Mouse (Mus musculus) spleen, adult 2 months (tissue): Measurements from ENCODE around the gene Spata4. TPM values are rescaled to one million over a fixed set of nuclear protein-coding genes. Genes with fewer than 3 reads are reported as not detected.

Experiments used
- DNase-seq, 2 experiments: peaks; one replicate each; pipeline versions ENCODE4 v3.0.0 to v3.0.0-alpha.2; 2012 to 2021; ENCODE audit warnings: low spot score in 2 of 2, low read depth in 1 of 2
- H3K27ac ChIP-seq: fragments of 200-500 bp; 2 replicates; pipeline ENCODE4 v1.5.1; 2012; ENCODE audit warnings: low read length, inconsistent platforms; ENCODE audit not compliant: insufficient read depth
- H3K27me3 ChIP-seq: fragments of 200-500 bp; 2 replicates; pipeline ENCODE4 v1.6.1; 2012; ENCODE audit warnings: mild to moderate bottlenecking, moderate library complexity, low read length, inconsistent platforms; ENCODE audit not compliant: control insufficient read depth, insufficient read depth
- H3K36me3 ChIP-seq: fragments of 200-500 bp; 2 replicates; pipeline ENCODE4 v1.6.1; 2012; ENCODE audit warnings: mild to moderate bottlenecking, low read length, inconsistent platforms; ENCODE audit not compliant: control insufficient read depth, insufficient read depth
- H3K4me1 ChIP-seq: fragments of 200-500 bp; 2 replicates; pipeline ENCODE4 v1.6.1; 2011; ENCODE audit warnings: inconsistent platforms; ENCODE audit not compliant: control insufficient read depth, insufficient read depth, insufficient read length
- H3K4me3 ChIP-seq: fragments of 200-500 bp; 2 replicates; pipeline ENCODE4 v1.5.1; 2011; ENCODE audit warnings: mild to moderate bottlenecking, inconsistent platforms; ENCODE audit not compliant: insufficient read depth, insufficient read length; ENCODE audit errors: extremely low read depth
- CTCF ChIP-seq: fragments of 200-500 bp; IDR thresholded peaks from 2 replicates; pipeline ENCODE4 v1.5.1; 2011; ENCODE audit warnings: mild to moderate bottlenecking, inconsistent platforms; ENCODE audit not compliant: insufficient read depth, insufficient read length, insufficient replicate concordance; ENCODE audit errors: extremely low read depth
- POLR2A ChIP-seq: fragments of 200-500 bp; IDR thresholded peaks from 2 replicates; pipeline ENCODE4 v1.6.1; 2011; ENCODE audit warnings: low read depth, low read length, inconsistent platforms
- WGBS: fragments of 180-500 bp; shearing (Covaris S2); methylation state at CpG from one replicate; pipeline ENCODE4 v1.1.7; 2018; 5-methylcytosine and 5-hydroxymethylcytosine counted together
- polyA plus RNA-seq: library from polyadenylated mRNA; depleted of rRNA; stranded (reverse); fragments of >200 nt; gene quantifications from 2 replicates; pipeline ENCODE4 v1.2.3, GENCODE M21; 2012

Spata4 gene
- polyA plus RNA-seq, 1 experiment: not detected

GRCm38 (mm10) chr8:54570618-54571609 lies 29.7 kb upstream of the Spata4 start:
- Histone ChIP-seq H3K4me3 (no peak overlapping the region), H3K27me3 (no peaks in the 10 kb centered on the region), H3K4me1 (no peaks in the 10 kb centered on the region), H3K36me3 (no peaks in the 10 kb centered on the region), H3K27ac (no peak overlapping the region)
- TF ChIP-seq POLR2A (no peak), CTCF (no peak)
- no peak for DNase-seq
- 80% methylated on average over 15 of the region's 15 CpGs for WGBS

- 87% methylated on average over 3 of the region's 3 CpGs for WGBS
- H3K36me3 ChIP-seq: no peaks in the 10 kb centered on the region
- no peaks in the 10 kb centered on the region for H3K27me3 ChIP-seq
These were observed 19.1 kb upstream of the Spata4 start for GRCm38 (mm10) chr8:54581436-54581835.

GRCm38 (mm10) chr8:54582886-54583285 lies 17.7 kb upstream of the Spata4 start:
- H3K36me3 ChIP-seq: no peaks in the 10 kb centered on the region
- no peaks in the 10 kb centered on the region for H3K4me1 ChIP-seq
- WGBS: 7% methylated on average over 1 of the region's 1 CpGs
- no peak overlapping the region for H3K27ac ChIP-seq
- no peaks in the 10 kb centered on the region for H3K27me3 ChIP-seq
- TF ChIP-seq POLR2A (no peak), CTCF (no peak)
- H3K4me3 ChIP-seq: no peak overlapping the region
- DNase-seq: no peak

More at GRCm38 (mm10) chr8:54581436-54581835, 19.1 kb upstream of the Spata4 start:
- Histone ChIP-seq H3K4me1 (no peaks in the 10 kb centered on the region), H3K27ac (no peak overlapping the region), H3K4me3 (no peak overlapping the region)
- no peak for TF ChIP-seq CTCF
- TF ChIP-seq POLR2A: no peak
- DNase-seq: no peak

GRCm38 (mm10) chr8:54594634-54595033 lies 5.9 kb upstream of the Spata4 start:
- Histone ChIP-seq H3K4me3 (no peak overlapping the region), H3K36me3 (no peaks in the 10 kb centered on the region), H3K27me3 (no peaks in the 10 kb centered on the region), H3K27ac (no peak overlapping the region), H3K4me1 (no peaks in the 10 kb centered on the region)
- DNase-seq: no peak
- TF ChIP-seq POLR2A (no peak), CTCF (no peak)
- WGBS: 93% methylated on average over 5 of the region's 5 CpGs

GRCm38 (mm10) chr8:54596051-54596450 lies 4.5 kb upstream of the Spata4 start:
- Histone ChIP-seq H3K36me3 (no peaks in the 10 kb centered on the region), H3K4me3 (no peak overlapping the region), H3K27me3 (no peaks in the 10 kb centered on the region), H3K27ac (no peak overlapping the region), H3K4me1 (no peaks in the 10 kb centered on the region)
- DNase-seq: no peak
- 83% methylated on average over 2 of the region's 2 CpGs for WGBS
- TF ChIP-seq CTCF (no peak), POLR2A (no peak)

GRCm38 (mm10) chr8:54596940-54597339 lies 3.6 kb upstream of the Spata4 start:
- Histone ChIP-seq H3K27me3 (no peaks in the 10 kb centered on the region), H3K27ac (no peak overlapping the region), H3K4me1 (no peaks in the 10 kb centered on the region), H3K4me3 (no peak overlapping the region), H3K36me3 (no peaks in the 10 kb centered on the region)
- TF ChIP-seq CTCF (no peak), POLR2A (no peak)
- WGBS: 93% methylated on average over 2 of the region's 2 CpGs
- DNase-seq: no peak

GRCm38 (mm10) chr8:54597386-54597785 lies 3.2 kb upstream of the Spata4 start:
- no peaks in the 10 kb centered on the region for H3K27me3 ChIP-seq
- no peaks in the 10 kb centered on the region for H3K36me3 ChIP-seq
- no peaks in the 10 kb centered on the region for H3K4me1 ChIP-seq
- no peak overlapping the region for H3K4me3 ChIP-seq
- no peak for DNase-seq
- TF ChIP-seq POLR2A: no peak
- no peak for TF ChIP-seq CTCF
- 91% methylated on average over 2 of the region's 2 CpGs for WGBS
- no peak overlapping the region for H3K27ac ChIP-seq
